In genomic region chr17:3533425-3533824, GRCm38 (mm10) we compare ENCODE assay signal across 9 mouse cellular contexts. TPM values are rescaled to one million over a fixed set of nuclear protein-coding genes. Genes with fewer than 3 reads are reported as not detected.
DNase-seq lines count a peak whose midpoint lies in the region; ATAC-seq and TF ChIP-seq lines count a peak whose summit lies in the region.
"Had no signal": no experiment of that assay in that cellular context is flagged by ENCODE, and none has a peak within 500 bp of the region (broad histone marks: within the 10 kb centered on the region; RNA-seq: fewer than 3 reads in every experiment).

No protein-coding gene starts in this region.

- in situ Hi-C loops in CH12.LX (cut with MboI; ENCODE audit: low pct_ligation_motif_present, low pct_unique_long_range_greater_than_20kb, low sequenced_read_pairs) = no loop called here

- no peaks in the 10 kb centered on the region for H3K4me1 ChIP-seq in intestine, postnatal 0 days (replicated peaks; ENCODE audit: control insufficient read depth, insufficient read depth, low read length)
- no peaks in the 10 kb centered on the region for H3K4me1 ChIP-seq in intestine, embryonic 16.5 days (ENCODE audit: control insufficient read depth, insufficient read depth, low read length)
- H3K4me1 ChIP-seq in CH12.LX (ENCODE audit: control insufficient read depth in 1 of 2, insufficient read depth in 2 of 2) = peaks cover 0 to 8% of the 10 kb centered on the region in 2 experiments; a peak in 1 of 4 replicates
- no peaks in the 10 kb centered on the region for H3K4me1 ChIP-seq in forebrain, postnatal 0 days (ENCODE audit: insufficient read depth)
- no peaks in the 10 kb centered on the region for H3K4me1 ChIP-seq in midbrain, embryonic 13.5 days (replicated peaks)

- DNase-seq in 3T3-L1 (ENCODE audit: low read depth, low spot score) (peak; percentile 58), CH12.LX (ENCODE audit: extremely low read depth) (peak; percentile 29)
- peak; percentile 76 for DNase-seq in forebrain, postnatal 0 days
- DNase-seq in urinary bladder, postnatal 25 days (ENCODE audit: low spot score) = no peak
- DNase-seq in left cerebral cortex, adult 11 months (ENCODE audit: low spot score) = no peak

- 40% methylated on average over 1 of the region's 1 CpGs for WGBS in intestine, postnatal 0 days
- 23% methylated on average over 1 of the region's 1 CpGs for WGBS in intestine, embryonic 16.5 days
- 26% methylated on average over 1 of the region's 1 CpGs for WGBS in forebrain, postnatal 0 days
- WGBS in midbrain, embryonic 13.5 days = 30% methylated on average over 1 of the region's 1 CpGs

- no peak for TF ChIP-seq POLR2A in CH12.LX (IDR thresholded peaks at IDR 0.05; ENCODE audit: low read depth, low read length)

- no peak; the same call in none of the 2 replicates for TF ChIP-seq RAD21 in CH12.LX (IDR thresholded peaks at IDR 0.05; ENCODE audit: low read depth, low read length)

- peaks cover 15% of the 10 kb centered on the region; the same call in 1 of the 2 replicates for H3K36me3 ChIP-seq in intestine, postnatal 0 days (ENCODE audit: control insufficient read depth, insufficient read depth)
- no peaks in the 10 kb centered on the region for H3K36me3 ChIP-seq in intestine, embryonic 16.5 days (ENCODE audit: control insufficient read depth, insufficient read depth, low read length)
- H3K36me3 ChIP-seq in CH12.LX (replicated peaks in 1 of 2; ENCODE audit: control insufficient read depth in 1 of 2, insufficient read depth in 1 of 2, low read length in 1 of 2) = peaks cover 18 to 48% of the 10 kb centered on the region in 2 experiments
- no peaks in the 10 kb centered on the region for H3K36me3 ChIP-seq in forebrain, postnatal 0 days (ENCODE audit: insufficient read depth)
- peaks cover 3% of the 10 kb centered on the region; the same call in 1 of the 2 replicates for H3K36me3 ChIP-seq in midbrain, embryonic 13.5 days

- no peak overlapping the region for H3K4me2 ChIP-seq in intestine, postnatal 0 days (replicated peaks; ENCODE audit: low read depth)
- no peak overlapping the region for H3K4me2 ChIP-seq in intestine, embryonic 16.5 days (ENCODE audit: low read depth, low read length)
- no peak overlapping the region for H3K4me2 ChIP-seq in CH12.LX (ENCODE audit: insufficient read depth, low read depth, poor library complexity, severe bottlenecking)
- no peak overlapping the region for H3K4me2 ChIP-seq in forebrain, postnatal 0 days (ENCODE audit: low read depth)
- H3K4me2 ChIP-seq in midbrain, embryonic 13.5 days (replicated peaks) = no peak overlapping the region

- TF ChIP-seq EP300 in CH12.LX (IDR thresholded peaks at IDR 0.05; ENCODE audit: low read length) = no peak

- H3K79me2 ChIP-seq in CH12.LX (replicated peaks; ENCODE audit: control insufficient read depth, extremely low read depth, insufficient read depth, poor library complexity, severe bottlenecking) = no peaks in the 10 kb centered on the region

- no peak overlapping the region for H3K9ac ChIP-seq in intestine, postnatal 0 days (ENCODE audit: low read depth, low read length)
- H3K9ac ChIP-seq in intestine, embryonic 16.5 days (ENCODE audit: low read depth, low read length) = no peak overlapping the region
- no peak overlapping the region for H3K9ac ChIP-seq in CH12.LX (ENCODE audit: insufficient read depth, low read depth)
- no peak overlapping the region for H3K9ac ChIP-seq in forebrain, postnatal 0 days
- no peak overlapping the region for H3K9ac ChIP-seq in midbrain, embryonic 13.5 days (replicated peaks)

- TF ChIP-seq CTCF in intestine, postnatal 0 days (IDR thresholded peaks at IDR 0.05; ENCODE audit: low read depth) = peak; percentile 69
- peak; percentile 29 to 63; a peak in 3 of 4 replicates for TF ChIP-seq CTCF in CH12.LX (conservative IDR thresholded peaks at IDR 0.05 in 1 of 2, IDR thresholded peaks at IDR 0.05 in 1 of 2; ENCODE audit: low read depth in 2 of 2, low read length in 2 of 2)
- TF ChIP-seq CTCF in forebrain, postnatal 0 days (IDR thresholded peaks at IDR 0.05; ENCODE audit: low read depth) = peak; percentile 77

- ATAC-seq in intestine, postnatal 0 days = no peak
- no peak for ATAC-seq in intestine, embryonic 16.5 days
- ATAC-seq in forebrain, postnatal 0 days = peak; percentile 68; the same call in 1 of the 2 replicates
- no peak for ATAC-seq in midbrain, embryonic 13.5 days

- no peak overlapping the region for H3K27ac ChIP-seq in intestine, postnatal 0 days (ENCODE audit: low read depth, low read length)
- H3K27ac ChIP-seq in intestine, embryonic 16.5 days (ENCODE audit: low read length) = no peak overlapping the region
- no peak overlapping the region for H3K27ac ChIP-seq in CH12.LX (ENCODE audit: insufficient read depth, low read depth)
- H3K27ac ChIP-seq in forebrain, postnatal 0 days (ENCODE audit: low read depth, low read length) = no peak overlapping the region
- H3K27ac ChIP-seq in midbrain, embryonic 13.5 days = no peak overlapping the region

- H3K27me3 ChIP-seq in intestine, postnatal 0 days (replicated peaks; ENCODE audit: control insufficient read depth, insufficient read depth, low read length) = no peaks in the 10 kb centered on the region
- H3K27me3 ChIP-seq in intestine, embryonic 16.5 days (replicated peaks; ENCODE audit: control insufficient read depth, insufficient read depth, low read length) = no peaks in the 10 kb centered on the region
- no peaks in the 10 kb centered on the region for H3K27me3 ChIP-seq in CH12.LX (replicated peaks)
- H3K27me3 ChIP-seq in forebrain, postnatal 0 days (ENCODE audit: insufficient read depth, low read length) = no peaks in the 10 kb centered on the region
- no peaks in the 10 kb centered on the region for H3K27me3 ChIP-seq in midbrain, embryonic 13.5 days

- no peaks in the 10 kb centered on the region for H3K9me3 ChIP-seq in intestine, postnatal 0 days (ENCODE audit: control insufficient read depth)
- H3K9me3 ChIP-seq in intestine, embryonic 16.5 days (ENCODE audit: control insufficient read depth, low read length) = no peaks in the 10 kb centered on the region
- no peaks in the 10 kb centered on the region for H3K9me3 ChIP-seq in CH12.LX (replicated peaks; ENCODE audit: low read length)
- H3K9me3 ChIP-seq in forebrain, postnatal 0 days (ENCODE audit: low read length) = no peaks in the 10 kb centered on the region
- no peaks in the 10 kb centered on the region for H3K9me3 ChIP-seq in midbrain, embryonic 13.5 days

- no peak overlapping the region for H3K4me3 ChIP-seq in intestine, postnatal 0 days (ENCODE audit: low read depth, low read length)
- H3K4me3 ChIP-seq in intestine, embryonic 16.5 days (ENCODE audit: low read length) = no peak overlapping the region
- no peak overlapping the region for H3K4me3 ChIP-seq in CH12.LX (replicated peaks in 1 of 3; ENCODE audit: low read depth in 2 of 3, low read length in 2 of 3, poor library complexity in 1 of 3)
- no peak overlapping the region for H3K4me3 ChIP-seq in forebrain, postnatal 0 days (ENCODE audit: low read depth, low read length)
- no peak overlapping the region for H3K4me3 ChIP-seq in midbrain, embryonic 13.5 days (replicated peaks)

- dilution Hi-C loops in CH12.LX (cut with MboI; ENCODE audit: extremely low pct_ligation_motif_present, extremely low pct_unique_long_range_greater_than_20kb, low sequenced_read_pairs) = no loop called here

TF ChIP-seq in CH12.LX, 34 proteins besides CTCF, POLR2A, EP300 and RAD21:
- TF ChIP-seq MEF2A (IDR thresholded peaks at IDR 0.05; ENCODE audit: borderline replicate concordance, low read depth, low read length) (no peak), SIN3A (IDR thresholded peaks at IDR 0.05; ENCODE audit: low read length) (no peak), MYC (IDR thresholded peaks at IDR 0.05; ENCODE audit: low read depth, low read length) (no peak), SMC3 (IDR thresholded peaks at IDR 0.05; ENCODE audit: low read depth, low read length) (0 out of 2 replicates have a peak, but pooled peaks have one; percentile 11), POLR2AphosphoS2 (IDR thresholded peaks at IDR 0.05; ENCODE audit: low read depth, low read length) (no peak)

RNA-seq across cellular contexts. Expression of gene Cldn20, which starts 1.1 kb away (rescaled TPM):
- polyA plus RNA-seq in intestine, postnatal 0 days (2015; fragmentation: Nextera tagmentation; extraction: Ambion mirVana) = not detected in 2 replicates
- polyA plus RNA-seq in intestine, embryonic 16.5 days (2015; fragmentation: Nextera tagmentation; extraction: Ambion mirVana) = 0.22 TPM in 1 of 2 replicates, not detected in the other
- 0.21 TPM in 1 of 2 replicates, not detected in the other for total RNA-seq in CH12.LX (2012; rRNA removed)
- not detected in 2 replicates for total RNA-seq in CH12.LX (2014; rRNA removed)
- 0.73 and 0.90 TPM in 2 replicates for polyA plus RNA-seq in CH12.LX (2012; ENCODE audit: insufficient read length, low read depth)
- total RNA-seq in forebrain, postnatal 0 days (2014; rRNA removed) = 1.4 and 2.8 TPM in 2 replicates
- 1.6 and 2.0 TPM in 2 replicates for polyA plus RNA-seq in forebrain, postnatal 0 days (2015; fragmentation: Nextera tagmentation; extraction: Ambion mirVana)
- polyA plus RNA-seq in midbrain, embryonic 13.5 days (2015; fragmentation: Nextera tagmentation; extraction: Ambion mirVana) = not detected in 2 replicates
- total RNA-seq: heart, postnatal 14 days had no signal

RNA-seq across cellular contexts. Expression of gene Tfb1m, which starts 24.2 kb away (rescaled TPM):
- 5.6 and 6.2 TPM in 2 replicates for polyA plus RNA-seq in intestine, postnatal 0 days (2015; fragmentation: Nextera tagmentation; extraction: Ambion mirVana)
- polyA plus RNA-seq in intestine, embryonic 16.5 days (2015; fragmentation: Nextera tagmentation; extraction: Ambion mirVana) = 14.7 and 15.6 TPM in 2 replicates
- total RNA-seq in CH12.LX (2012; rRNA removed) (18.1 and 21.0 TPM in 2 replicates), CH12.LX (2014; rRNA removed) (45.0 and 46.8 TPM in 2 replicates)
- 29.2 and 29.4 TPM in 2 replicates for polyA plus RNA-seq in CH12.LX (2012; ENCODE audit: insufficient read length, low read depth)
- total RNA-seq in forebrain, postnatal 0 days (2014; rRNA removed) = 8.1 and 11.2 TPM in 2 replicates
- polyA plus RNA-seq in forebrain, postnatal 0 days (2015; fragmentation: Nextera tagmentation; extraction: Ambion mirVana) = 7.2 and 8.2 TPM in 2 replicates
- 13.2 and 14.6 TPM in 2 replicates for polyA plus RNA-seq in midbrain, embryonic 13.5 days (2015; fragmentation: Nextera tagmentation; extraction: Ambion mirVana)

Comparison
In these comparisons a context has a peak if more than half of its experiments do, and no peak if none do; other contexts are left out.
1. DNase-seq: peak in 3T3-L1 (single experiment), CH12.LX (single experiment) and forebrain, postnatal 0 days (single experiment); none in urinary bladder, postnatal 25 days (single experiment) and left cerebral cortex, adult 11 months (single experiment).
2. Peak in every context shown above with its lines, with median percentiles within 50 percentile points of each other: CTCF ChIP-seq.